Mouse (Mus musculus) cerebellum, adult 2 months (tissue): ENCODE data around the gene Ubxn6.

Experiments
- CTCF ChIP-seq: fragments of 200-500 bp; IDR thresholded peaks from 2 replicates; pipeline ENCODE4 v1.5.1; 2011; ENCODE audit warnings: low read depth, mild to moderate bottlenecking, control low read depth, low read length, moderate library complexity, borderline replicate concordance; ENCODE audit not compliant: insufficient read depth
- POLR2A ChIP-seq: fragments of 200-500 bp; IDR thresholded peaks from 2 replicates; pipeline ENCODE4 v1.6.1; 2011; ENCODE audit warnings: low read length, control low read depth, borderline replicate concordance; ENCODE audit not compliant: insufficient read depth

GRCm38 (mm10) chr17:56024931-56025330, 49.9 kb downstream of the Ubxn6 start:
- no peak for TF ChIP-seq CTCF
- no peak for TF ChIP-seq POLR2A
